Mouse (Mus musculus) mouse embryonic stem cell (cell line): Measurements from ENCODE around the gene Arhgap23.

Experiments used
- in situ Hi-C, 2 experiments: fragments of 300-500 bp; cut with MboI; formaldehyde crosslinking; loops; 1 replicate in 1 of 2; 3 replicates in 1 of 2; pipeline ENCODE4 v1.14.3; 2019 to 2020; ENCODE audit warnings: low sequenced_read_pairs in 2 of 2, low pct_unique_long_range_greater_than_20kb in 1 of 2, mixed read lengths in 1 of 2; ENCODE audit not compliant: unreplicated experiment in 1 of 2

Gene Arhgap23

DNA sequence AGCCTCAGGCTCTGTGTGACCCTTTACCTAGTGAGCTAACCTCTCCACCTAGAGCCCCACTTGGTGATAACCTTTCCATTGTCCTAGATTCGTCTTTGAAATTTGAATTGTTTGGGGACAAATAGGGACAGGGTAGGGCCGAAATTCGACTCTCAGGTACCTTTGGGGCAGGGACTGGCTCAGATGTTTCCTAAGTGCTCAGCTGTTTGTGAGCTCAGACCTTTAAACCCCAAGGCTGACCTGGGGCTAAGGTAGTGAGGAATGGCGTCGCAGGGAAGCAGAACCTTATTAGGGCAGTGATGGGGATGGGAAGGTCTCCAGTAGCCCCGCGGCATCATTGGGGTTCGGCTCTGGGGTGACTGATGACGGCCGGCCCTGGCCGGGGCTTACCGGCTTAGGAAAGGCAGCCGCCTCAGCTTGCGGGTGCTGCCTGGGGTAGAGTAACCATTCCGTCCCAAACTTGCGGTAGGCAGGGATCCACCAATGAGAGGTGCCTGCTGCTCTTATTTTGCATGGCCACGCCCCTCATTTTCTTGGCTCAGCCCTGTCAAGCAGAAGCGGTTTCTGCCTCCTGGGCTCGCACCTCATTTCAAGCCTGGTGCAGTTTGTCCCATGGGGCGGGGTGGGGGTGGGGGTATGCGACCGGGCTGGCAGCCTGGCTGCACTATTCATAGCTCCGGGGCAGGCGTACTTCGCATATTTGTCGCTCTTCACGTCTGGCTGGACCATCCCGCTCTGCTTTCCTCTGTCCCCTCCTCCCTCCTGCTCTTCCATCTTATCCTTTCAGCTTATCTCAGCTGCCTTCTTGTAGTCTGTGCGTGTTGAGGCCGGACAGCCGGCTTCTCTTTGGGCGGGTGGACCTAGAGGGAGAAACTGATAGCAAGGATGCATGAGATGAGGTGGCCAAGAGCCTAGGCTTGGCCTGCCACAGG lies 12.7 kb downstream of the Arhgap23 start:
- in situ Hi-C loops: loop anchor here in 1 of 2 experiments (5.0 kb wide), 1 partner anchor 44 kb away; no protein-coding TSS in a partner anchor

DNA sequence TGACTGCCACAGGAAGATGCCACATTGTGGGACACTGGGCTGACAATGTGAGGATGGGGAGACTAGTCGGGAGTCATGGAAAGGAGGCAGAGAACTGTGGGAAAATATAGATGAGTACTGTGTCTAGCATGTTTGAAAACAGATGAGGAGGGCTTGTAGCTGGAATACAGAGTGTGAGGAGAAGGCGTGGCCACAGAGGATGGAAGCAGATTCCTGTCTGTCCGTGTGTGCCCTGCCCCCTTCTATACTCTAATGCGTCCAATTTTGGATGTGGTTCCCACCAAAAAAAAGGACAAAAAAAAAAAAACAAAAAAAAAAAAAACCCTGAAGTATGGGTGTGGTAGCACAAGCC lies 13.4 kb downstream of the Arhgap23 start:
- in situ Hi-C loops: loop anchor here in 1 of 2 experiments (5.0 kb wide), 1 partner anchor 44 kb away; no protein-coding TSS in a partner anchor

DNA sequence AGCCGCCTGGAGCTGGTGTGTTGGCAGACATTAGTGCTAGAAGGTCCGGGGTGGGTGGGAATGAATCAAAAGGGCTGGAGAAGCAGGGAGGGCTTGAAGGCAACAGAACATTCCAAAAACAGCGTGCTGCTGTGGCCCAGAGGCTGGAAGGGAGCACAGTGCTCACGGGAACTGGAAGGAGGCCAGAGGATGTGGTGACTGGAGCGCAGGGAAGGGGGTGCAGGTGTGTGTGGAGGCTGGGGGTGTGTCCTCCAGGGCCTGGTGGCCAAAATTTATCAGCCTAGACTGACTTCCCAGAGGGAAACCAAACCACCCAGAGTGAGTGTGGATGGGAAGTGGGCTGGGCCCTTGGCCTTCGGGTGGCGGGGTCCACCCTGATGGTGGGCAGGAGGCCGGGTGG lies 14.3 kb downstream of the Arhgap23 start:
- in situ Hi-C loops: loop anchor here in 1 of 2 experiments (5.0 kb wide), 1 partner anchor 43 kb away; no protein-coding TSS in a partner anchor

DNA sequence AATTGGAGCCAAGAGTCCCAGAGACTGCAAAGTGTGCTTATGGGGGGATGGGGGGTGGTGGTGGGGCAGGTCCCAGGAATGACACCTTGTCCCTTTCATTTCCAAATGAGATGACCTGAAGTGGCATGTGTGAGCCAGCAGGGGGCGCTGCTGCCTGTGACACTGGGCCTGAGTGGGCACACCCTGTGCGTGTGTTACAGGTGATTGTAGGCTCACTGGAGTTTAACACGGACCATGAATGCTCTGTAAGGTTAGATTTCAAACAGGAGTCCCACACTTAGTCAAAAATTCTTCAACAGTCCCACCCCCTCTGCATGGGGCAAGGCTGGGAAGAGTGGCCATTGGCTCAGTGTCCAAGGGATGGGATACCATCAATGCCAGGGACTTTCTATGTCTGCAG lies 16.7 kb downstream of the Arhgap23 start:
- in situ Hi-C loops: no loop called here

GRCm38 (mm10) chr11:97432983-97433539 lies 17.7 kb downstream of the Arhgap23 start:
- in situ Hi-C loops: no loop called here

DNA sequence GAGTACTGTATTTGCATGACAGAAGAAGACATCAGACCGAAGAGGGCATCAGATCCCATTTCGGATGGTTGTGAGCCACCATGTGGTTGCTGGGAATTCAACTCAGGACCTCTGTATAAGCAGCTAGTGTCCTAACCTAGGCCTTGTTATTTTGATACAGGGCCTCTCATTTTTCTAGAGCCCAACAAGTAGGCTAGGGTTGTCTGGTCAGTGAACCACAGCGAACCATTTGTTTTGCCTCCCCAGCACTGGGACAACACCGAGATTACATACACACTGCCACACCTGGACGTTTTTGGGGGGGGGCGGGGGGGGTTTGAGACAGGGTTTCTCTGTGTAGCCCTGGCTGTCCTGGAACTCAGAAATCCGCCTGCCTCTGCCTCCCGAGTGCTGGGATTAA lies 18.8 kb downstream of the Arhgap23 start:
- in situ Hi-C loops: no loop called here

DNA sequence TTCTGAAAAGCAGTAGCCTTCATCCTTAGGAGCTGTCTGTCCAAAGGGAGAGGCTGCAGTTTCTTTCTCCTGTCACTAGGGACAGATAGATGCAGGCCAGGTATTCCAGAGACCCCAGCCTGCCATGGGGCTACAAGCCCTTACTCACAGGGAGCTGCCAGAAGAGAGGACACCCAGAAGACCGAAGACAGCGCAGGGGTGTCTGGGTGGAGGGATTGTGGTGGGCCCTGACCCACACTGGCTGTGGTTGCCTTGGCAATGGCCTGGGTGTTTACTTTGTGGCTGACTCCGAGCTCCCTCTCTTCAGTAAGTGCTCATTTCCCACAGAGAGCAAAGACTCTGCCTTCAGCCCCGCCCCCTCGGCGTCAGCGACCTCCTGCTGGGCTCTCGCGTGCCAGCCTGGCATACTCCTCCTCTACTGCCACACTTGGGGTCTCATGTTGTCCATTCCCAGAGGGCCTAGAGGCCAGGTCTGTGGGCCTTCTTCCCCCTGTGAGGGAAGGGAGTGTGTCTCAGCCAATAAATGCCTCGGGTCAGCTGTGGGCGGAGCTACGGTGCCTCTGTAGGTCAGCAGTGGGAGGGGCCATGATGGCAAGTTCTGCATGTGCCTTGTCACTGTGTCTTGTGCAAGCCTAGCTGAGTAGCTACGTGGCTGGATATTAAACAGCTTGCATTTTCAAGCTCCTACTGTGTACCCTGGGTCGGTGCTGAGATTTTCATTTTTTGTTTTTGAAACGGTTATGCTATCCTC lies 19.5 kb downstream of the Arhgap23 start:
- in situ Hi-C loops: no loop called here

- in situ Hi-C loops: no loop called here
Measured at GRCm38 (mm10) chr11:97435808-97436491, 20.6 kb downstream of the Arhgap23 start.

GRCm38 (mm10) chr11:97437745-97438144 lies 22.4 kb downstream of the Arhgap23 start:
- in situ Hi-C loops: no loop called here

DNA sequence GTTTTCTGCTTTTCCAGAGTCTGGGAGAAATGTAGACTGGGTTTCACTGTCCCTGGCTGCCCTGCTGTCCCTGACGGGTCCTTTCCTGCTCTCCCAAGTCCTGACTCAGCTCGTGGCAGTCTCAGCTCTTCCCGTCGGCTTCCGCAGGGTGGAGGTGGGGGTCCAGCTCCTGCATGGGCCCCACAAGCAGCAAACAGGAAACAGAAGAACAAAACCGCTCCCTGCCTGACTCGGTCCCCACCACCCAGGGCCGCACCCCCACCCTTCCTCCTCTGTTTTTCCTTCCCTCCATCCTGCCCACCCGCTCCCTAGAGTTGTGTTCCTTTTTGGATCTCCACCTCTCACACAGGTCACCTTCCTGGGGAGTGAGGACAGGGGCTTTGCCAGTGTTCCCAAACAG lies 23.5 kb downstream of the Arhgap23 start:
- in situ Hi-C loops: no loop called here

- in situ Hi-C loops: no loop called here
Measured at GRCm38 (mm10) chr11:97439935-97440334, 24.6 kb downstream of the Arhgap23 start.

GRCm38 (mm10) chr11:97440441-97440881 lies 25.1 kb downstream of the Arhgap23 start:
- in situ Hi-C loops: no loop called here

- in situ Hi-C loops: no loop called here
Measured at GRCm38 (mm10) chr11:97441036-97441657, 25.8 kb downstream of the Arhgap23 start.

DNA sequence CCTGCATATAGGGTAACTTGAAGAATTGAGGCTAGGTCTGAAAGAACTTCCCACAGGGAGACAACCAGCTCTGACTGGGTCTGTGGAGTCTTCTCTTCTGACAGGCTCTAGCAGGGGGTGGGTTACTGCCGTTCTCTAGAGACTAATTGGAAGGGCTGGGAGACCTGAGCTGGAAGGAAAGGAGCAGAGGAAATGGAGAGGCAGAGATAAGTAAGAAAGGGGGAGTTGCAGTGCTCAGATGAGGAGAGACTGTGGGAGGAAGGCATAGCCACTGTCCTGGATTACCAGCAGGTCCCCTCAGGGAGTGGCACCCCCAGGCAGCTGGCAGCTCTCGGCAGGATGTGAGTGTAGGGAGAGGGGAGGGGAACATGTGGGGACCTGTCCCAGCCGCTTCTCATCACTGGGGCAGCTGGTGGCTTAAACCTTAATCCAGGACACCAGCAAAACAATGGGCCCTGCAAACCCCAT lies 26.4 kb downstream of the Arhgap23 start:
- in situ Hi-C loops: no loop called here

- in situ Hi-C loops: no loop called here
Measured at GRCm38 (mm10) chr11:97442891-97443675, 27.8 kb downstream of the Arhgap23 start.

DNA sequence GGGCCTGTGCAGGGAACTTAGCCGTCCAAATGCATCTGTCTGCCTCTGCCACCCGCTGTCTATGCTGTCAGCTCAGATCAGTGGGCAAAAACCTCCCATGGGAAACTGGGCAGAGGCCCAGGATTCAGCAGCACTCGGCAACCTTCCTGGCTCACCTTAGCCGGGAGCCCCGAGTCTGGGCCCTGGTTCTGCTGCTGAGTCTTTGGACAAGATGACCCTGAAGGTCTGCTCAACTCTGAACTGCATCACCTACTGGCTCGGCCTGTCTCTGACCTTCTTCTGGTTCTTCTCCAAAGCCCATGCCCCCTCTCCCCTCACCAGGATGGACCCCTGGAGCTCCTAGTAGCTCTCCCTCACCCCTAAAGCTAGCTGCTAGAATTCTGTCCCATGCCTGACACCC lies 30.3 kb downstream of the Arhgap23 start:
- in situ Hi-C loops: no loop called here

DNA sequence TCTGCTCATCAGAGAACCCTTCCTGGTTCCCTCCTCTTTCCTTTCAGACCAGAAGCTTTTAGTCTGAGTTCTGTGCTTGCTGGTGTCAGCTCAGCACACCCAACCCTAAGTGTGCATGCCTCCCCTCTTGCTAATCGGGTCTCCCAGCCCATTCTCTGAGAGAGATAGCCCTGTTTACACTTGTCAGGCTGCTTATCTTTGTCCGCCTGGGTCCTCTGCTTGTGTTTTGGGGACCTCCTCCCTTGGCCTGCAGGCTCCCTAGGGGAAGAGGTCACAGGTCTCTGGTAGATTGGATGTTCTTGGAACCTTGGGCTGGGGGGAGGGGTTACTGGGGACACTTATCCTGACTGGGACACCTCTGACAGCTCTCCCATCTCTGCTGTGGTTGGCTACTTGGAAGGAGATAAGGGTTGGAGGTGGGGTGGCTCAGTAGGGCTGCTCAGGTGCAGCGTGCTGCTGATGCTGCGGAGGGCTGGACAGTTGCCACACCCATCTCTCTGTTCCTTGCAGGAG lies 30.7 kb downstream of the Arhgap23 start:
- in situ Hi-C loops: no loop called here
